Mouse (Mus musculus) small intestine, adult 2 months (tissue): ENCODE measurements around the gene Runx3. TPM values are rescaled to one million over a fixed set of nuclear protein-coding genes. Genes with fewer than 3 reads are reported as not detected.

Experiments used
- H3K27ac ChIP-seq: fragments of 200-500 bp; 2 replicates; pipeline ENCODE4 v1.5.1; 2012; ENCODE audit warnings: low read depth, low read length, control low read depth, inconsistent platforms; ENCODE audit not compliant: insufficient read depth
- H3K27me3 ChIP-seq: fragments of 200-500 bp; 2 replicates; pipeline ENCODE4 v1.6.1; 2012; ENCODE audit warnings: mild to moderate bottlenecking, moderate library complexity, low read length, inconsistent platforms; ENCODE audit not compliant: control insufficient read depth, insufficient read depth
- H3K36me3 ChIP-seq: fragments of 200-500 bp; 2 replicates; pipeline ENCODE4 v1.6.1; 2012; ENCODE audit warnings: mild to moderate bottlenecking, low read length, control low read depth, inconsistent platforms; ENCODE audit not compliant: control insufficient read depth, insufficient read depth
- H3K4me1 ChIP-seq: fragments of 200-500 bp; 2 replicates; pipeline ENCODE4 v1.6.1; 2012; ENCODE audit warnings: low read length, inconsistent platforms, mixed read lengths; ENCODE audit not compliant: control insufficient read depth, insufficient read depth, insufficient read length
- H3K4me3 ChIP-seq: fragments of 200-500 bp; 2 replicates; pipeline ENCODE4 v1.5.1; 2012; ENCODE audit warnings: low read depth, mild to moderate bottlenecking, control low read depth, inconsistent platforms, low read length, moderate library complexity
- CTCF ChIP-seq: fragments of 200-500 bp; IDR thresholded peaks from 2 replicates; pipeline ENCODE4 v1.5.1; 2012; ENCODE audit warnings: low read depth, mild to moderate bottlenecking, control low read depth, inconsistent platforms, low read length, moderate library complexity, mixed read lengths; ENCODE audit not compliant: insufficient replicate concordance, insufficient read length; ENCODE audit errors: extremely low read depth
- POLR2A ChIP-seq: fragments of 200-500 bp; IDR thresholded peaks from 2 replicates; pipeline ENCODE4 v1.6.1; 2012; ENCODE audit warnings: low read depth, mild to moderate bottlenecking, control low read depth, inconsistent platforms, low read length, moderate library complexity
- WGBS: fragments of 180-500 bp; shearing (Covaris S2); methylation state at CpG from one replicate; pipeline ENCODE4 v1.1.7; 2018; 5-methylcytosine and 5-hydroxymethylcytosine counted together
- polyA plus RNA-seq: library from polyadenylated mRNA; depleted of rRNA; stranded (reverse); fragments of >200 nt; gene quantifications from 2 replicates; pipeline ENCODE4 v1.2.3, GENCODE M21; 2012

The Runx3 gene
- polyA plus RNA-seq, 1 experiment: 23.7 TPM

DNA sequence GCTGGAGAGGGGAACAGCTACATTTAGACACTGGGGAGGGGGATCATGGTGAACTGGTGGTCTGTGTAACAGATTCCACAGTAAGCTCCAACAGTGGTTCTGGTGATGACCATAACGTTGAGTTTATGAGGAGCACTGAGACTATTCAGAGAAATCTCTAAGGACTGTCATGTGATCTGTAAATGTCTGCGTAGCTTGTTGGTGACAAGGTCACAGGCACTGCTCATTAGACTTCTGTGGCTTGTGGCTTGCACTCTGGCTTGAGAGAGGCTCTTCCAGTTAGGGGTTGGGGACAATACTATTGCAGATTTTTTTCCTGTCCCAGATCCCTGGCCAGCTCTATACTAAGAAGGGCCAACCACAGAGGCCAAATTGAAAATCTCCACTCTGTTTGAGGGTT, 39.2 kb downstream of the Runx3 start:
- Histone ChIP-seq H3K36me3 (no peaks in the 10 kb centered on the region), H3K4me1 (no peaks in the 10 kb centered on the region; the same call in 1 of the 2 replicates), H3K27ac (no peak overlapping the region), H3K27me3 (peaks cover 45% of the 10 kb centered on the region), H3K4me3 (no peak overlapping the region)
- TF ChIP-seq POLR2A: no peak
- TF ChIP-seq CTCF: no peak
- 34% methylated on average over 2 of the region's 2 CpGs for WGBS

DNA sequence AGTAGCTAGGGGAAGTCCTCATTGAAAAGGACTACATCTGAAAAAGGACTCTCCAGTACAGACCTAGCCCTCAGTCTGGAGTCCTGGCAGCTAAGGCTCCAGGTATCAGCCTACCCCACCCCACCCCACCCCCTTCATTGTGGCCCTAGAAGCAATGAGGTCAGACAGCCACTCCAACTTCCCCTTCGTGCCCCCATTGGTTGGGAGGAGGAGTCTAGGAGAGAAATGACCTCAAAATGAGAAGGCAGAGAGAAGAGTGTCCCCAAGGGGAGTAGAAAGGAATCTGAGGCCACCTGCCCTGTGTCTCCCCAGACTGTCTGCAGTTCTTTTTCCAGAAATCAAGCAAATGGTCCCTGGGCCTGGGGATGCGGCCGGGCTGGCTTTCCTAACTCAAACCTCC, 39.7 kb downstream of the Runx3 start:
- H3K4me1 ChIP-seq: no peaks in the 10 kb centered on the region; the same call in 1 of the 2 replicates

GRCm38 (mm10) chr4:135161441-135161840, 41.0 kb downstream of the Runx3 start:
- TF ChIP-seq CTCF (no peak), POLR2A (no peak)
- peaks cover 32% of the 10 kb centered on the region for H3K27me3 ChIP-seq
- no peak overlapping the region for H3K4me3 ChIP-seq
- H3K4me1 ChIP-seq: no peaks in the 10 kb centered on the region; the same call in 1 of the 2 replicates
- no peaks in the 10 kb centered on the region for H3K36me3 ChIP-seq
- whole genome bisulfite sequencing: 77% methylated on average over 11 of the region's 11 CpGs
- no peak overlapping the region for H3K27ac ChIP-seq

More for the DNA sequence above, 39.7 kb downstream of the Runx3 start:
- Histone ChIP-seq H3K27me3 (peaks cover 41% of the 10 kb centered on the region), H3K27ac (no peak overlapping the region), H3K4me3 (no peak overlapping the region), H3K36me3 (no peaks in the 10 kb centered on the region)
- TF ChIP-seq CTCF: no peak
- no peak for TF ChIP-seq POLR2A
- WGBS: 68% methylated on average over 3 of the region's 3 CpGs

- peaks cover 11% of the 10 kb centered on the region; the same call in 1 of the 2 replicates for H3K27me3 ChIP-seq
- no peaks in the 10 kb centered on the region for H3K4me1 ChIP-seq
- no peak for TF ChIP-seq POLR2A
- TF ChIP-seq CTCF: no peak
- no peak overlapping the region for H3K27ac ChIP-seq
- no peak overlapping the region for H3K4me3 ChIP-seq
- no peaks in the 10 kb centered on the region for H3K36me3 ChIP-seq
- whole genome bisulfite sequencing: 71% methylated on average over 6 of the region's 6 CpGs
Measured at GRCm38 (mm10) chr4:135165761-135166160, 45.3 kb downstream of the Runx3 start.

DNA sequence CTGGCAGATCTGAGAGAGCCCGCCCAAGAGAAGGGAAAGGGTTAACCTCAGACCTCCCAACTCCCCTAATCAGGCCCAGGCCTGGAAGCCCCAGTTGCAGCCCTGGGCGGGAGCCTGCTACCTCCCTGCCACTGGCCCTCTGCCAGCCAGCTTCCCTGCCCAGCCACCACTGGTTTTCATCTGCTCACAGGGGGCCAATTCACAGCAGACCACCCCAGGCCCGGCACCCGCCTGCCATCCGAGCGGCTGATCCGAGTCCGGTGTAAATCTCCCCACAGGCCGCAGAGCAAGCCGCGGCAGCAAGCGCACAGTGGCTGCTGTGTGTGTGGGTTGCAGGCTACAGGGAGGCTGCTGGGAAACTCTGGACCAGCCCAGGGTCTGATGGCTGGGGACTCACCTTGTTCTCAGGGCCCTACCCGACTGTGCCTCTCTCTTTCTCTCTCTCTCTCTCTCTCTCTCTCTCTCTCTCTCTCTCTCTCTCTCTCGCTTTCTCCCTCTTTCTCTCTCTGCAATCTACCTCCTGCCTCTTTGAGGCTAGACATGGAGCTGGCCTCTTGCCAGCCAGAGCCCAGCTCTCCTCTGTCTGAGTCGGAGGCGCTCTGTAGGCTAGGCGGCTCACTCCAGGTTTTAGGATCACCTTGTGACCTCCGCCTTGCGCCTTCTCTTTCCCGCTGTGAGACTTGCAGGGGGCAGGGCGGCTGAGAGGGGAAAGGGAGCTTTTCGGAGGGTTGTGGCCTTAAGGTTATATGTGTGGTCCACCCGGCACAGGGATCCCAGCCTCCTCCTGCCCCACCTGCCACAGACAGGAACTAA, 46.2 kb downstream of the Runx3 start:
- Histone ChIP-seq H3K4me3 (no peak overlapping the region), H3K27me3 (peaks cover 11% of the 10 kb centered on the region; the same call in 1 of the 2 replicates), H3K27ac (no peak overlapping the region), H3K36me3 (no peaks in the 10 kb centered on the region), H3K4me1 (no peaks in the 10 kb centered on the region)
- TF ChIP-seq CTCF (no peak), POLR2A (no peak)
- 33% methylated on average over 23 of the region's 23 CpGs for WGBS

- Histone ChIP-seq H3K4me3 (no peak overlapping the region), H3K27me3 (peaks cover 14% of the 10 kb centered on the region; the same call in 1 of the 2 replicates), H3K4me1 (no peaks in the 10 kb centered on the region), H3K36me3 (no peaks in the 10 kb centered on the region), H3K27ac (no peak overlapping the region)
- WGBS: 46% methylated on average over 7 of the region's 7 CpGs
- no peak for TF ChIP-seq CTCF
- no peak for TF ChIP-seq POLR2A
Measured at GRCm38 (mm10) chr4:135167816-135168527, 47.5 kb downstream of the Runx3 start.

DNA sequence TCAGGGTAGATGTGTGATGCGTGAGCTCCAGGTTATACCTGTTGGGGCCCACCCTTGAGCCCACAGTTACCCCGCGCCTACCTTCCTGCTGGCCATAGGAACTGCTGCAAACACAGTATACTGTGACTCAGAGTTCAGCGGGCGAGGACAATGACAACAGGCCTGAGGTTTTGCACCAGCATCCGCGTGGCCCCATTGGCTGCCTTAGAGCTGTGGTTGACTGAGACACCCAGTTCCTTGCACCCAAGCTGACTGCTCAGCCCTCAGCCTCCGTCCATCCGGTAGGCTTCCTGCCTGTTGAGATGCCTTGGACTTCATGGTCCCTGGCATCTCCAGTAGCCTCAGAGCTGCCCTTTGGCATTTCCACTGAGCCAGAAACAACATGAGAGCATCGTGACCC, 48.6 kb downstream of the Runx3 start:
- Histone ChIP-seq H3K4me1 (no peaks in the 10 kb centered on the region), H3K36me3 (no peaks in the 10 kb centered on the region), H3K4me3 (no peak overlapping the region), H3K27ac (no peak overlapping the region), H3K27me3 (peaks cover 15% of the 10 kb centered on the region; the same call in 1 of the 2 replicates)
- TF ChIP-seq CTCF (no peak), POLR2A (no peak)
- WGBS: 76% methylated on average over 10 of the region's 10 CpGs
